Mouse (Mus musculus) ovary, adult 18-20 months (tissue): ENCODE results near the gene Taf5l.
"Not testable (repeated sequence)": the region's sequence is repeated elsewhere in the genome, so short reads cannot be mapped to it uniquely, and the experiment has no call there.

ENCODE experiments used
- DNase-seq: peaks from one replicate; pipeline ENCODE4 v3.0.0; 2022; ENCODE audit warnings: low spot score, mixed read lengths

Taf5l gene

GRCm38 (mm10) chr8:123960556-123960955 lies 60.6 kb downstream of the Taf5l start:
- DNase-seq, result not testable (repeated sequence)

- no peak for DNase-seq
These were observed 61.1 kb downstream of the Taf5l start for GRCm38 (mm10) chr8:123960056-123960455.

- DNase-seq, result no peak
These were observed 61.7 kb downstream of the Taf5l start for GRCm38 (mm10) chr8:123959473-123959872.

- no peak for DNase-seq
These were observed 63.1 kb downstream of the Taf5l start for GRCm38 (mm10) chr8:123958130-123958529.

GRCm38 (mm10) chr8:123954246-123954645 lies 67.0 kb downstream of the Taf5l start:
- no peak for DNase-seq

GRCm38 (mm10) chr8:123953686-123954085 lies 67.5 kb downstream of the Taf5l start:
- no peak for DNase-seq

- peak; percentile 10 for DNase-seq
These were observed 71.0 kb downstream of the Taf5l start for GRCm38 (mm10) chr8:123950077-123950802.

GRCm38 (mm10) chr8:123949686-123949986 lies 71.6 kb downstream of the Taf5l start:
- DNase-seq, result no peak

- peak; percentile 96 for DNase-seq
These were observed 72.1 kb downstream of the Taf5l start, which contains the start of gene Nup133 for GRCm38 (mm10) chr8:123948942-123949685. Nup133 (minus strand) TSS chr8:123949265.
